Mouse (Mus musculus): ENCODE data around the gene Boc. TPM values are rescaled to one million over a fixed set of nuclear protein-coding genes. Genes with fewer than 3 reads are reported as not detected.

The Boc gene
- polyA plus RNA-seq, 1 experiment from 2014 or later, result 13.5 TPM

- no peak overlapping the region for H3K4me2 ChIP-seq (ENCODE audit: low read length)
- 0 out of 2 replicates have a peak, but pooled peaks cover 2% of the 10 kb centered on the region for H3K36me3 ChIP-seq (ENCODE audit: insufficient read depth, low read length)
- DNase-seq (ENCODE audit: low spot score) (no peak), ATAC-seq (replicated peaks; ENCODE audit: low FRiP score, low read depth) (no peak)
- no peak overlapping the region for H3K4me3 ChIP-seq (replicated peaks; ENCODE audit: low read depth, low read length)
- no peak for TF ChIP-seq CTCF (IDR thresholded peaks at IDR 0.05; ENCODE audit: low read depth)
- 36% methylated on average over 8 of the region's 8 CpGs for WGBS
- no peak overlapping the region for H3K27ac ChIP-seq
- H3K9ac ChIP-seq (ENCODE audit: low read depth, low read length), result no peak overlapping the region
- H3K27me3 ChIP-seq (ENCODE audit: insufficient read depth, low read length), result no peaks in the 10 kb centered on the region
- H3K4me1 ChIP-seq (replicated peaks; ENCODE audit: insufficient read depth, low read length), result peaks cover 37% of the 10 kb centered on the region
- no peaks in the 10 kb centered on the region for H3K9me3 ChIP-seq (replicated peaks; ENCODE audit: low read length)
Measured at GRCm38 (mm10) chr16:44553861-44554260, 4.8 kb downstream of the Boc start.

DNA sequence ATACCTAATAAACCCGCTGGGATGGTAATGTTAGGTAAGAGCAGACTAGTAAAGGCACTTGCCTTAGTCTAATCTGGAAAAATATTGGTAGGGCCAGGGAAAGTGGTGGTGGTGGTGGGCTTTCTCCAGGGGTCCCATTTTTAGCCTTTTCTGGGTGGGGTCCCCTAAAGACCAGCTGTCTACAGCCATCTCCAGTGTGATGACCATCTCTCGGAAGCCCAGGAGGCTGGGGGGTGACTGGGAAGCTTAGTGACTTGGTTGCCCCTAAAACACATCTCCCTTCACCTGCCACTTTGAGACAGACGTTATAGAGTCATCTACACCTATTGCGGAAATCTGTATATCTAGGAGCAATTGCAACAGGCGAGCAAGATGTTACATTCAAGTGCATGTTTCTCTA is 6.0 kb downstream of the Boc start:
- DNase-seq (ENCODE audit: low spot score), result no peak
- Histone ChIP-seq H3K4me3 (replicated peaks; ENCODE audit: low read depth, low read length) (no peak overlapping the region), H3K27me3 (ENCODE audit: insufficient read depth, low read length) (no peaks in the 10 kb centered on the region), H3K9me3 (replicated peaks; ENCODE audit: low read length) (no peaks in the 10 kb centered on the region), H3K27ac (no peak overlapping the region), H3K36me3 (ENCODE audit: insufficient read depth, low read length) (0 out of 2 replicates have a peak, but pooled peaks cover 2% of the 10 kb centered on the region), H3K4me1 (replicated peaks; ENCODE audit: insufficient read depth, low read length) (peaks cover 37% of the 10 kb centered on the region), H3K4me2 (ENCODE audit: low read length) (no peak overlapping the region), H3K9ac (ENCODE audit: low read depth, low read length) (no peak overlapping the region)
- no peak for TF ChIP-seq CTCF (IDR thresholded peaks at IDR 0.05; ENCODE audit: low read depth)
- ATAC-seq (replicated peaks; ENCODE audit: low FRiP score, low read depth), result no peak
- 83% methylated on average over 5 of the region's 5 CpGs for WGBS

DNA sequence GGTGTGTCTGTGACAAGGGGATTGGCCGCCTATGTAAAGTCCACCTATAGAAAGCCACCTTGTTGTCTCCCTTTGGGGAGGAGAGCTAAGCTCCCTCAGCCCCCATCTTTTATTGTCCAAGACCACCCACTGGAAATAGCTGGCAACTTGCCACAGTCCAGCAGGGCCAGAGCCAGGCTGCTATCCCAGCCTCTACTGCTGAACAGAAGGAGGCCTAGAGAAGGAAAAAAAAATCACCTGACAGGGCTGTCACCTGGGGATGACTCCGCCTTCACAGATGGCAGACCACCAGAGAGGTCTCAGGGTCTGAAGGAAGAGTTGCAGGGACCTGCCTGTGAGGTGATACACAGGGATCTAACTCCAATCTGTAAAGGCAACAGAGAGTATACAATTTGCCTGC is 6.7 kb downstream of the Boc start:
- no peak overlapping the region for H3K4me3 ChIP-seq (replicated peaks; ENCODE audit: low read depth, low read length)
- no peak for TF ChIP-seq CTCF (IDR thresholded peaks at IDR 0.05; ENCODE audit: low read depth)
- no peak overlapping the region for H3K4me2 ChIP-seq (ENCODE audit: low read length)
- no peak overlapping the region for H3K9ac ChIP-seq (ENCODE audit: low read depth, low read length)
- no peaks in the 10 kb centered on the region for H3K27me3 ChIP-seq (ENCODE audit: insufficient read depth, low read length)
- no peak overlapping the region for H3K27ac ChIP-seq
- DNase-seq (ENCODE audit: low spot score) (no peak), ATAC-seq (replicated peaks; ENCODE audit: low FRiP score, low read depth) (no peak)
- 62% methylated on average over 2 of the region's 2 CpGs for WGBS
- 0 out of 2 replicates have a peak, but pooled peaks cover 2% of the 10 kb centered on the region for H3K36me3 ChIP-seq (ENCODE audit: insufficient read depth, low read length)
- H3K9me3 ChIP-seq (replicated peaks; ENCODE audit: low read length), result no peaks in the 10 kb centered on the region
- peaks cover 38% of the 10 kb centered on the region for H3K4me1 ChIP-seq (replicated peaks; ENCODE audit: insufficient read depth, low read length)

- Histone ChIP-seq H3K9ac (ENCODE audit: low read depth, low read length) (no peak overlapping the region), H3K27me3 (ENCODE audit: insufficient read depth, low read length) (no peaks in the 10 kb centered on the region), H3K4me2 (ENCODE audit: low read length) (no peak overlapping the region), H3K4me3 (replicated peaks; ENCODE audit: low read depth, low read length) (no peak overlapping the region), H3K4me1 (replicated peaks; ENCODE audit: insufficient read depth, low read length) (peaks cover 36% of the 10 kb centered on the region), H3K36me3 (ENCODE audit: insufficient read depth, low read length) (0 out of 2 replicates have a peak, but pooled peaks cover 2% of the 10 kb centered on the region), H3K27ac (no peak overlapping the region), H3K9me3 (replicated peaks; ENCODE audit: low read length) (no peaks in the 10 kb centered on the region)
- DNase-seq (ENCODE audit: low spot score), result no peak
- no peak for TF ChIP-seq CTCF (IDR thresholded peaks at IDR 0.05; ENCODE audit: low read depth)
- no peak for ATAC-seq (replicated peaks; ENCODE audit: low FRiP score, low read depth)
- 60% methylated on average over 5 of the region's 5 CpGs for WGBS
Measured at GRCm38 (mm10) chr16:44551491-44551890, 7.2 kb downstream of the Boc start.

DNA sequence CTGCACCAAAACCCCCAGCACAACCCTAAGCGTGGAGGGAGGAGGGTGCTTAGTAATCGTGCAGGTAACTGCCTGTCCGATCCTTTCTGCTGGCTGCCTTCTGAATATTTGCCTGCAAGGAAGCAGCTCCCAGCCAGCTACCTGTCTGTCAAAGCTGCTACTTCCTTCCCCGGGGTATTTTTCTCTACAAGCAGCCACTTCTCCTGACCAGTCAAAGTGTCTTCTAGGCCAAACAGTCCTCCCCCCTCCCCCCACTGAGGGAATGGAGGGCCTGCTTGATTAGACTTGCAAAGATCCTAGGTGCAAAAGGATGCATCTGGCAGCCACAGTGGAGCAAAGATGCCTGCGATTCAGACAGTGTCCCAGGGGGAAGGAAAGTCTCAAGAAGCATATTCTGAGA is 7.9 kb downstream of the Boc start:
- Histone ChIP-seq H3K27me3 (ENCODE audit: insufficient read depth, low read length) (no peaks in the 10 kb centered on the region), H3K36me3 (ENCODE audit: insufficient read depth, low read length) (0 out of 2 replicates have a peak, but pooled peaks cover 2% of the 10 kb centered on the region), H3K4me3 (replicated peaks; ENCODE audit: low read depth, low read length) (no peak overlapping the region), H3K9ac (ENCODE audit: low read depth, low read length) (no peak overlapping the region), H3K4me2 (ENCODE audit: low read length) (no peak overlapping the region), H3K27ac (no peak overlapping the region), H3K4me1 (replicated peaks; ENCODE audit: insufficient read depth, low read length) (peaks cover 30% of the 10 kb centered on the region), H3K9me3 (replicated peaks; ENCODE audit: low read length) (no peaks in the 10 kb centered on the region)
- WGBS, result 19% methylated on average over 5 of the region's 5 CpGs
- TF ChIP-seq CTCF (IDR thresholded peaks at IDR 0.05; ENCODE audit: low read depth), result no peak
- ATAC-seq (replicated peaks; ENCODE audit: low FRiP score, low read depth) (no peak), DNase-seq (ENCODE audit: low spot score) (no peak)

- Histone ChIP-seq H3K4me3 (replicated peaks; ENCODE audit: low read depth, low read length) (no peak overlapping the region), H3K4me2 (ENCODE audit: low read length) (no peak overlapping the region), H3K36me3 (ENCODE audit: insufficient read depth, low read length) (0 out of 2 replicates have a peak, but pooled peaks cover 2% of the 10 kb centered on the region), H3K27ac (no peak overlapping the region), H3K9ac (ENCODE audit: low read depth, low read length) (no peak overlapping the region), H3K9me3 (replicated peaks; ENCODE audit: low read length) (no peaks in the 10 kb centered on the region), H3K4me1 (replicated peaks; ENCODE audit: insufficient read depth, low read length) (peaks cover 34% of the 10 kb centered on the region), H3K27me3 (ENCODE audit: insufficient read depth, low read length) (no peaks in the 10 kb centered on the region)
- 28% methylated on average over 7 of the region's 7 CpGs for WGBS
- no peak for TF ChIP-seq CTCF (IDR thresholded peaks at IDR 0.05; ENCODE audit: low read depth)
- ATAC-seq (replicated peaks; ENCODE audit: low FRiP score, low read depth), result no peak
- no peak for DNase-seq (ENCODE audit: low spot score)
Measured at GRCm38 (mm10) chr16:44549867-44550679, 8.6 kb downstream of the Boc start.

Measured in kidney, postnatal 0 days (tissue).